Mouse (Mus musculus): ENCODE data around the gene Prickle3.

- TF ChIP-seq CTCF (conservative IDR thresholded peaks at IDR 0.05; ENCODE audit: low read length) (no peak), POU5F1 (IDR thresholded peaks at IDR 0.05; ENCODE audit: borderline replicate concordance, low read length) (no peak)
These were observed 1.1 kb downstream of the Prickle3 start for GRCm38 (mm10) chrX:7658031-7658784.

All from E14TG2a.4 (cell line).